Mouse (Mus musculus) intestine, embryonic 16.5 days (tissue): ENCODE measurements around the gene Gm26602. TPM values are rescaled to one million over a fixed set of nuclear protein-coding genes. Genes with fewer than 3 reads are reported as not detected.

Experiments used
- ATAC-seq: fragments of 200-750 bp; cut with Nextera tagmentation; 2 replicates; pipeline ENCODE4 v1.8.0; 2017; ENCODE audit warnings: moderate TSS enrichment, moderate library complexity
- H3K27ac ChIP-seq: fragments of 300-500 bp; sonication (generic); 2 replicates; pipeline ENCODE4 v1.5.1; 2014; ENCODE audit warnings: mild to moderate bottlenecking, low read length
- H3K27me3 ChIP-seq: fragments of 300-500 bp; sonication (generic); replicated peaks from 2 replicates; pipeline ENCODE4 v1.6.1; 2014; ENCODE audit warnings: low read length, control low read depth, mixed read lengths; ENCODE audit not compliant: control insufficient read depth, insufficient read depth
- H3K36me3 ChIP-seq: fragments of 300-500 bp; sonication (generic); 2 replicates; pipeline ENCODE4 v1.6.1; 2014; ENCODE audit warnings: low read length, control low read depth; ENCODE audit not compliant: control insufficient read depth, insufficient read depth
- H3K4me1 ChIP-seq: fragments of 300-500 bp; sonication (generic); 2 replicates; pipeline ENCODE4 v1.6.1; 2014; ENCODE audit warnings: low read length, control low read depth, mixed read lengths; ENCODE audit not compliant: control insufficient read depth, insufficient read depth
- H3K4me2 ChIP-seq: fragments of 300-500 bp; sonication (generic); 2 replicates; pipeline ENCODE4 v1.6.1; 2014; ENCODE audit warnings: low read depth, low read length, control low read depth
- H3K4me3 ChIP-seq: fragments of 300-500 bp; sonication (generic); 2 replicates; pipeline ENCODE4 v1.5.1; 2014; ENCODE audit warnings: mild to moderate bottlenecking, low read length
- H3K9ac ChIP-seq: fragments of 300-500 bp; sonication (generic); 2 replicates; pipeline ENCODE4 v1.6.1; 2014; ENCODE audit warnings: low read depth, low read length
- H3K9me3 ChIP-seq: fragments of 300-500 bp; sonication (generic); 2 replicates; pipeline ENCODE4 v1.6.1; 2016; ENCODE audit warnings: low read length, control low read depth; ENCODE audit not compliant: control insufficient read depth
- WGBS: fragments of 180-500 bp; shearing (Covaris S2); extraction: QIAGEN DNeasy Blood & Tissue Kit; methylation state at CpG from one replicate; pipeline ENCODE4 v1.1.7; 2014; 5-methylcytosine and 5-hydroxymethylcytosine counted together
- polyA plus RNA-seq: library from polyadenylated mRNA; unstranded; fragments of >200 nt; fragmentation: Nextera tagmentation; extraction: Ambion mirVana; gene quantifications from 2 replicates; pipeline ENCODE4 v1.2.1, GENCODE M21; 2015

The Gm26602 gene
- polyA plus RNA-seq, 1 experiment from 2014 or later, result 2.1 TPM

- Histone ChIP-seq H3K9me3 (no peaks in the 10 kb centered on the region), H3K36me3 (peaks cover 16% of the 10 kb centered on the region), H3K4me1 (peaks cover 12% of the 10 kb centered on the region), H3K4me3 (no peak overlapping the region), H3K27ac (no peak overlapping the region), H3K4me2 (no peak overlapping the region), H3K27me3 (no peaks in the 10 kb centered on the region), H3K9ac (no peak overlapping the region)
- no peak for ATAC-seq
- WGBS, result 89% methylated on average over 16 of the region's 16 CpGs
Measured at GRCm38 (mm10) chr10:79896306-79896705, 14.3 kb upstream of the Gm26602 start.

GRCm38 (mm10) chr10:79896814-79897213 is 13.8 kb upstream of the Gm26602 start:
- ATAC-seq, result 0 out of 2 replicates have a peak, but pooled peaks have one; percentile 2
- Histone ChIP-seq H3K9ac (no peak overlapping the region), H3K4me2 (no peak overlapping the region), H3K27ac (no peak overlapping the region), H3K27me3 (no peaks in the 10 kb centered on the region), H3K4me3 (no peak overlapping the region), H3K36me3 (peaks cover 16% of the 10 kb centered on the region), H3K9me3 (no peaks in the 10 kb centered on the region), H3K4me1 (peaks cover 12% of the 10 kb centered on the region)
- WGBS, result 81% methylated on average over 13 of the region's 13 CpGs

- 0 out of 2 replicates have a peak overlapping the region, but pooled peaks have one; percentile 38 for H3K9ac ChIP-seq
Measured at GRCm38 (mm10) chr10:79897316-79898245, 13.1 kb upstream of the Gm26602 start.

GRCm38 (mm10) chr10:79900951-79901410 is 9.7 kb upstream of the Gm26602 start:
- Histone ChIP-seq H3K36me3 (peaks cover 18% of the 10 kb centered on the region), H3K9me3 (no peaks in the 10 kb centered on the region), H3K4me1 (peaks cover 12% of the 10 kb centered on the region), H3K27me3 (no peaks in the 10 kb centered on the region), H3K4me3 (no peak overlapping the region), H3K27ac (no peak overlapping the region), H3K9ac (no peak overlapping the region), H3K4me2 (no peak overlapping the region)
- no peak for ATAC-seq
- WGBS, result 71% methylated on average over 2 of the region's 2 CpGs

More at GRCm38 (mm10) chr10:79897316-79898245, 13.1 kb upstream of the Gm26602 start:
- WGBS, result 45% methylated on average over 20 of the region's 20 CpGs
- peaks cover 12% of the 10 kb centered on the region for H3K4me1 ChIP-seq
- no peaks in the 10 kb centered on the region for H3K9me3 ChIP-seq
- no peak overlapping the region for H3K4me2 ChIP-seq
- H3K27ac ChIP-seq, result no peak overlapping the region
- H3K36me3 ChIP-seq, result peaks cover 16% of the 10 kb centered on the region
- peak; percentile 60 for ATAC-seq
- H3K27me3 ChIP-seq, result no peaks in the 10 kb centered on the region
- H3K4me3 ChIP-seq, result no peak overlapping the region

- no peak overlapping the region for H3K4me2 ChIP-seq
- H3K27me3 ChIP-seq, result no peaks in the 10 kb centered on the region
- no peaks in the 10 kb centered on the region for H3K9me3 ChIP-seq
- WGBS, result 95% methylated on average over 9 of the region's 9 CpGs
- no peak for ATAC-seq
- peaks cover 20% of the 10 kb centered on the region for H3K36me3 ChIP-seq
- H3K27ac ChIP-seq, result no peak overlapping the region
- H3K4me3 ChIP-seq, result no peak overlapping the region
- H3K9ac ChIP-seq, result no peak overlapping the region
- peaks cover 3% of the 10 kb centered on the region; the same call in 1 of the 2 replicates for H3K4me1 ChIP-seq
Measured at GRCm38 (mm10) chr10:79906712-79907111, 3.9 kb upstream of the Gm26602 start.

GRCm38 (mm10) chr10:79907415-79907814 is 3.2 kb upstream of the Gm26602 start:
- WGBS, result 91% methylated on average over 10 of the region's 10 CpGs
- peaks cover 20% of the 10 kb centered on the region for H3K36me3 ChIP-seq

GRCm38 (mm10) chr10:79908167-79909091 is 2.2 kb upstream of the Gm26602 start, which contains the start of gene Med16:
TSS of gene Med16 (minus strand) at chr10:79908923.
- ATAC-seq, result peak; percentile 96
- 1% methylated on average over 52 of the region's 52 CpGs for WGBS
- Histone ChIP-seq H3K9me3 (no peaks in the 10 kb centered on the region), H3K4me1 (peaks cover 3% of the 10 kb centered on the region; the same call in 1 of the 2 replicates), H3K36me3 (peaks cover 20% of the 10 kb centered on the region), H3K4me2 (peak within 1 kb of the TSS; percentile 62), H3K9ac (peak within 1 kb of the TSS; percentile 97), H3K27me3 (no peaks in the 10 kb centered on the region), H3K27ac (peak within 1 kb of the TSS; percentile 97), H3K4me3 (peak within 1 kb of the TSS; percentile 84)

More at GRCm38 (mm10) chr10:79907415-79907814, 3.2 kb upstream of the Gm26602 start:
- Histone ChIP-seq H3K4me2 (no peak overlapping the region), H3K27ac (no peak overlapping the region), H3K27me3 (no peaks in the 10 kb centered on the region), H3K9ac (no peak overlapping the region; the same call in 1 of the 2 replicates), H3K9me3 (no peaks in the 10 kb centered on the region), H3K4me1 (peaks cover 3% of the 10 kb centered on the region; the same call in 1 of the 2 replicates), H3K4me3 (no peak overlapping the region)
- ATAC-seq, result no peak

- Histone ChIP-seq H3K27me3 (no peaks in the 10 kb centered on the region), H3K27ac (peak overlapping the region; percentile 21), H3K9ac (no peak overlapping the region), H3K36me3 (peaks cover 20% of the 10 kb centered on the region), H3K4me2 (no peak overlapping the region), H3K4me1 (peaks cover 8% of the 10 kb centered on the region), H3K4me3 (0 out of 2 replicates have a peak overlapping the region, but pooled peaks have one; percentile 0), H3K9me3 (no peaks in the 10 kb centered on the region)
- WGBS, result 20% methylated on average over 14 of the region's 14 CpGs
- ATAC-seq, result peak; percentile 61
Measured at GRCm38 (mm10) chr10:79909092-79909922, 1.3 kb upstream of the Gm26602 start.
